Mouse (Mus musculus) myocyte (in vitro differentiated cells): ENCODE measurements around the gene BC107364. TPM values are rescaled to one million over a fixed set of nuclear protein-coding genes. Genes with fewer than 3 reads are reported as not detected.
"Not testable (repeated sequence)": the region's sequence is repeated elsewhere in the genome, so short reads cannot be mapped to it uniquely, and the experiment has no call there.

ENCODE experiments used
- H3K27me3 ChIP-seq: one replicate; pipeline ENCODE4 v1.6.1; 2011; ENCODE audit not compliant: control insufficient read depth, insufficient read depth, insufficient read length
- H3K36me3 ChIP-seq: one replicate; pipeline ENCODE4 v1.6.1; 2011; ENCODE audit not compliant: control insufficient read depth, insufficient read depth
- H3K4me2 ChIP-seq: one replicate; pipeline ENCODE4 v1.6.1; 2011; ENCODE audit warnings: low read depth, control low read depth
- H3K4me3 ChIP-seq: one replicate; pipeline ENCODE4 v1.5.1; 2011; ENCODE audit warnings: mild to moderate bottlenecking, control low read depth, moderate library complexity
- H3K79me2 ChIP-seq: one replicate; pipeline ENCODE4 v1.6.1; 2011; ENCODE audit not compliant: control insufficient read depth, insufficient read depth
- H3ac ChIP-seq: one replicate; pipeline ENCODE4 v1.6.1; 2011; ENCODE audit not compliant: control insufficient read depth, insufficient read length
- CEBPB ChIP-seq: IDR thresholded peaks from 2 replicates; pipeline ENCODE4 v1.6.1; 2011; ENCODE audit warnings: mild to moderate bottlenecking, moderate library complexity; ENCODE audit not compliant: poor library complexity, insufficient read depth, severe bottlenecking
- E2F4 ChIP-seq: IDR thresholded peaks from one replicate; pipeline ENCODE4 v1.6.1; 2011; ENCODE audit warnings: mild to moderate bottlenecking, control low read depth, moderate library complexity; ENCODE audit not compliant: insufficient read depth
- MAX ChIP-seq: IDR thresholded peaks from one replicate; pipeline ENCODE4 v1.6.1; 2011; ENCODE audit warnings: low read depth, mild to moderate bottlenecking, control low read depth
- MYOD1 ChIP-seq, 3 experiments: IDR thresholded peaks; one replicate each; pipeline ENCODE4 v1.6.1; 2011; ENCODE audit warnings: control low read depth in 2 of 3, low read depth in 2 of 3, mild to moderate bottlenecking in 2 of 3, moderate library complexity in 1 of 3; ENCODE audit not compliant: insufficient read length in 2 of 3, control insufficient read depth in 1 of 3
- MYOG ChIP-seq, 3 experiments: IDR thresholded peaks; one replicate each; pipeline ENCODE4 v1.6.1; 2011; ENCODE audit warnings: control low read depth in 2 of 3, low read depth in 2 of 3, mild to moderate bottlenecking in 2 of 3; ENCODE audit not compliant: insufficient read length in 2 of 3, control insufficient read depth in 1 of 3, insufficient read depth in 1 of 3
- POLR2A ChIP-seq: IDR thresholded peaks from one replicate; pipeline ENCODE4 v1.6.1; 2011; ENCODE audit warnings: low read depth, mild to moderate bottlenecking, control low read depth, moderate library complexity; ENCODE audit not compliant: insufficient read length
- POLR2AphosphoS2 ChIP-seq: IDR thresholded peaks from one replicate; pipeline ENCODE4 v1.6.1; 2011; ENCODE audit warnings: low read depth, control low read depth; ENCODE audit not compliant: insufficient read length
- REST ChIP-seq: IDR thresholded peaks from one replicate; pipeline ENCODE4 v1.6.1; 2011; ENCODE audit warnings: mild to moderate bottlenecking, control low read depth, moderate library complexity; ENCODE audit not compliant: insufficient read depth, insufficient read length
- SRF ChIP-seq: IDR thresholded peaks from one replicate; pipeline ENCODE4 v1.6.1; 2011; ENCODE audit warnings: low read depth; ENCODE audit not compliant: control insufficient read depth, insufficient read length
- TCF12 ChIP-seq: IDR thresholded peaks from one replicate; pipeline ENCODE4 v1.6.1; 2011; ENCODE audit warnings: mild to moderate bottlenecking, control low read depth; ENCODE audit not compliant: poor library complexity, insufficient read depth, severe bottlenecking
- TCF3 ChIP-seq: IDR thresholded peaks from one replicate; pipeline ENCODE4 v1.6.1; 2011; ENCODE audit warnings: low read depth, control low read depth; ENCODE audit not compliant: insufficient read length
- USF1 ChIP-seq: IDR thresholded peaks from one replicate; pipeline ENCODE4 v1.6.1; 2011; ENCODE audit warnings: low read depth, mild to moderate bottlenecking, control low read depth, moderate library complexity
- polyA plus RNA-seq: library from polyadenylated mRNA; unstranded; fragments of >200 nt; fragmentation: generic; extraction: Trizol; gene quantifications from one replicate; pipeline ENCODE4 v1.2.1, GENCODE M21; 2012; ENCODE audit warnings: missing spikeins

The BC107364 gene
- polyA plus RNA-seq, 1 experiment = not detected

- no peak overlapping the region for H3K4me3 ChIP-seq
- peaks cover 14% of the 10 kb centered on the region for H3K27me3 ChIP-seq
- H3ac ChIP-seq = no peak overlapping the region
- H3K4me2 ChIP-seq = no peak overlapping the region
- no peaks in the 10 kb centered on the region for H3K79me2 ChIP-seq
- H3K36me3 ChIP-seq = no peaks in the 10 kb centered on the region
- TF ChIP-seq CEBPB = no peak
- no peak for TF ChIP-seq REST
- TF ChIP-seq SRF = no peak
Observed at GRCm38 (mm10) chr3:96480684-96481270, 28.7 kb upstream of the BC107364 start.

DNA sequence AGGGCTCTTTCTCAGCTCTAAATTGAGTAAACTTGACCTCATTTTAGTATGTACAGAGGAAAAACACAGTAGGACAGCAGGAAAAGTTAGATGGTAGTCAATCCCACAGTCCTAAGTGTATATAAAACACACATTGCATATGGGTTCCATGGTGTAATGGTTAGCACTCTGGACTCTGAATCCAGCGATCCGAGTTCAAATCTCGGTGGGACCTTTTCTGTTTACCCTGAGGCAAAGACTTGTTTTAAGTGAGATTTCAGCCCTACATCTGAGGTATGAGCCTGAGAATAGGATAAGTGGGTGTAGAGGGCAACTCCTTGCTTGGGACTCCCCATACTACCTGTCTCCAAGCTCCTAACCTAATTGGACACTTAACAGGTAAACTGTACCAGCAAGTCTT, 27.1 kb upstream of the BC107364 start:
- H3K27me3 ChIP-seq = peaks cover 25% of the 10 kb centered on the region
- no peak overlapping the region for H3ac ChIP-seq
- no peak overlapping the region for H3K4me2 ChIP-seq
- H3K79me2 ChIP-seq = no peaks in the 10 kb centered on the region
- H3K36me3 ChIP-seq = no peaks in the 10 kb centered on the region
- no peak overlapping the region for H3K4me3 ChIP-seq
- TF ChIP-seq CEBPB (no peak), TCF12 (no peak), MAX (no peak), E2F4 (no peak), USF1 (no peak), TCF3 (no peak), MYOD1 (IDR thresholded peaks at IDR 0.05; ENCODE audit: control insufficient read depth in 1 of 3, insufficient read length in 2 of 3, low read depth in 2 of 3) (no peak), SRF (no peak), POLR2A (no peak), MYOG (IDR thresholded peaks at IDR 0.05; ENCODE audit: control insufficient read depth in 1 of 3, insufficient read depth in 1 of 3, insufficient read length in 2 of 3, low read depth in 2 of 3) (no peak), POLR2AphosphoS2 (no peak), REST (no peak)

DNA sequence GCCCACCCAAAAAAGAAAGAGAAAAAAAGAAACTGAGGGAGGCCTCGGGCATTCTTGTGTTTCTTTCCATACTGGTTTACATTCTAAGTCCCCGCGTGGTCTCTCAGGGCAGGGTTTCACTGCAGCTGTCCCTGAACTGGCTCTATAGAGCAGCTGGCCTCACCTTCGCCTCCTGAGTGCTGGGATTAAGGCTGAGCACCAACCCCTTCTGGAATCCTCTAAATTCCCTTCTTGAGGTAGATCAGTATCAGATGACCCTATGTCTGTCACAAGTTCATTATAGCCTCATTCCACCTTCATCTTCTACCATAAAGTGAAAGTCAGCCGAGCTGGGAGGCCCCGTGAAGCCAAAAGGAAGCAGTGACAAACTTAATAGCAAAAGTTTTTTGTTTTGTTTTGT, 25.5 kb upstream of the BC107364 start:
- TF ChIP-seq MYOD1 (IDR thresholded peaks at IDR 0.05; ENCODE audit: control insufficient read depth in 1 of 3, insufficient read length in 2 of 3, low read depth in 2 of 3) = peak in 2 of 3 experiments; percentile 11 to 15
- TF ChIP-seq MAX = no peak
- no peak for TF ChIP-seq TCF12
- TF ChIP-seq USF1 = no peak
- TF ChIP-seq SRF = no peak
- TF ChIP-seq POLR2AphosphoS2 = no peak
- peak in 1 of 3 experiments; percentile 50 for TF ChIP-seq MYOG (IDR thresholded peaks at IDR 0.05; ENCODE audit: control insufficient read depth in 1 of 3, insufficient read depth in 1 of 3, insufficient read length in 2 of 3, low read depth in 2 of 3)
- no peak for TF ChIP-seq CEBPB
- no peak for TF ChIP-seq TCF3
- no peak for TF ChIP-seq REST
- Histone ChIP-seq H3K4me3 (no peak overlapping the region), H3ac (no peak overlapping the region), H3K36me3 (no peaks in the 10 kb centered on the region), H3K27me3 (peaks cover 36% of the 10 kb centered on the region), H3K4me2 (peak overlapping the region; percentile 6), H3K79me2 (no peaks in the 10 kb centered on the region)

DNA sequence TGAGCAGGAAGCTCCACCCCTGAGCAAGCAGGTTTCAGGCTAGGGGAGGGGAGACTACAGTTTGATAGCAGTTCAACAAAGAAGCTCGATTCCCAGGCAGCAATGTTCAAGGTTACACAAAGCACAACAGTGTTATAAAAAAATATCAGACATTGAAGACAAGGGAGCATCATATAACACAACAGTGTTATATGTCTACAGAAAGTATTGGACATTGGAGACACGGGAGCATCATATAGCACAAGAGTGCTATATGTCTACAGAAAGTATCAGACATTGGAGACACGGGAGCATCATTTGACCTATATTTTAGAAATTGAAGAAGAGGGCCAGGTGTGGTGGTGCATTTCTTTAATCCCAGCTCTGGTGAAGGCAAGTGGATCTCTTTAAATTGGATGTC, 25.0 kb upstream of the BC107364 start:
- Histone ChIP-seq H3K79me2 (no peaks in the 10 kb centered on the region), H3ac (no peak overlapping the region), H3K36me3 (no peaks in the 10 kb centered on the region), H3K27me3 (peaks cover 41% of the 10 kb centered on the region), H3K4me3 (no peak overlapping the region), H3K4me2 (peak overlapping the region; percentile 6)
- no peak for TF ChIP-seq MAX

DNA sequence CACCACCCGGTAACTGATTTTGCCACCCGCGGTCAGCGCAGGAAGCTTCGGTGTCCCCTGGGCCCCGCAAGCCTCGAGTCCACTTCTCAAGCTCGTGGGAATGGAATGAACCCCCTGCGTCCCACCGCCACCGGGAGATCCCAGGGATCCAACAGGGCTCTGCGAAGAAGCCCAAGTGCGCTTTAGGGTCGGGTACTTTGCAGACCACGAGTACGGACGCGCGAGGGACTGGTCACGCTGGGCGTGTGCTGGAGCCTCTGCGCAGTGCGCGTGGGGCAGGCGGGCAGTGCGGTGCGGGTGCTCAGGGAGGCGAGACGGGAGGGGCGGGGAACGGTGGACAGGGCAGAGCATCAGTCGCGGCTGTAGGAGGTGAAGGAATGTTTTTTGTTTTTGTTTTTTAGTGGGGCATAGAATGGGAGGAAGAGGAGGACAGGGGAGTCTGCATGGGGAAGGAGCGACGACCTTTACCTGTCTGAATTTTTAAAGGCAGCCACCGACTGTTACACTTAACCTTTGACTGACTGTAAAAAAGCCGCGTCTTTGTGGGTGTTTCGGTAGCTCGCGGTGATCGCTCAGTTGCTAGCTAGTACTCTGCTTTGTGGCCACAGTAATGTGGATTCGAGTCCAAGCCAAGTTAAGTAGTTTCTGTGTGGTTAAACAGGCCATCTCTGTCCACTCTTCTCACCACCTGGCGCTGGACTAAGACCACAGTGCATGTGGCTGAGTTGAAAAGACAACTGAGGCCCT, 23.0 kb upstream of the BC107364 start:
- no peaks in the 10 kb centered on the region for H3K36me3 ChIP-seq
- H3K27me3 ChIP-seq = peaks cover 49% of the 10 kb centered on the region
- no peak overlapping the region for H3ac ChIP-seq
- H3K79me2 ChIP-seq = no peaks in the 10 kb centered on the region
- TF ChIP-seq TCF12 (no peak), MYOD1 (IDR thresholded peaks at IDR 0.05; ENCODE audit: control insufficient read depth in 1 of 3, insufficient read length in 2 of 3, low read depth in 2 of 3) (peak in 1 of 3 experiments; percentile 16)
- no peak overlapping the region for H3K4me3 ChIP-seq
- peak overlapping the region; percentile 34 for H3K4me2 ChIP-seq

DNA sequence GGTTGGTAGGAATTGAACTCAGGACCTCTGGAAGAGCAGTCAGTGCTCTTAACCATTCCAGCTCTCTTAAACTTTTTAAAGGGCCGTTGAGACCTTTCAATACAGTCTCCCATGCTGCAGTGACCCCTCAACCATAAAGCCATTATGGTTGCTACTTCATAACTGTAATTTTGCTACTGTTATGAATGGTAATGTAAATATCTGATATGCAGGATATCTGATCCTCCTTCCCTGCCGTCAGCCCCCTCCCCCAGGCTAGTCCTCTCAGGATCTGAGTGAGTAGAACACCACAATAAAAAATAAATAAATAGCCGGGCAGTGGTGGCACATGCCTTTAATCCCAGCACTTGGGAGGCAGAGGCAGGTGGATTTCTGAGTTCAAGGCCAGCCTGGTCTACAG, 21.4 kb upstream of the BC107364 start:
- H3K4me2 ChIP-seq, H3ac ChIP-seq, H3K79me2 ChIP-seq, H3K4me3 ChIP-seq, H3K36me3 ChIP-seq: not testable (repeated sequence)
- H3K27me3 ChIP-seq = peaks cover 60% of the 10 kb centered on the region
